Mouse (Mus musculus) heart, adult 11 months (tissue): ENCODE measurements around the gene Sirt2.
A peak's percentile ranks its signal among the peaks of the same experiment; 100 is the strongest.

Experiments used
- DNase-seq: peaks from one replicate; pipeline ENCODE4 v3.0.0; 2022

Sirt2 gene

GRCm38 (mm10) chr7:28766173-28766879 lies at the start of gene Sirt2:
TSS of gene Sirt2 (plus strand) at chr7:28766735.
- DNase-seq: peak; percentile 100

DNA sequence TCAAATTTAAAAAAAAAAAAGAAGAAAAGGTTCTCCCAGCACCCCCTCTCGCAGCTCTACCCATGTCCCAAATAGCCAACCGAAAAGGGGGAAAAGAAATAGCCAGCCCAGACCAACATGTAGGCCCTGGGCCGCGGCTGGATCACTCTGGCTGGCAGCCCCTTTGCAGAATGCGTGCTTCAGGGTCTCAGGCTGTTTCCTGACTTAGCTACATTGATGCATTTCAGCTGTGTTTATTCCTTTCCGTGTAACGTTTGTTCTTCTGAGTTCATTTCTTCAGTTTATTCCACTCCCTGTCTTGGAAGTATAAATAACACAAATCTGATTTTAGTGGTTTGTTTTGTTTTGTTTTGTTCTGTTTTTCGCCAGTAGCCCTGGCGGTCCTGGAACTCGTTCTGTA lies 48.8 kb upstream of the Sirt2 start:
- DNase-seq: no peak

- DNase-seq: no peak
Observed at GRCm38 (mm10) chr7:28719159-28719558, 47.4 kb upstream of the Sirt2 start.

DNA sequence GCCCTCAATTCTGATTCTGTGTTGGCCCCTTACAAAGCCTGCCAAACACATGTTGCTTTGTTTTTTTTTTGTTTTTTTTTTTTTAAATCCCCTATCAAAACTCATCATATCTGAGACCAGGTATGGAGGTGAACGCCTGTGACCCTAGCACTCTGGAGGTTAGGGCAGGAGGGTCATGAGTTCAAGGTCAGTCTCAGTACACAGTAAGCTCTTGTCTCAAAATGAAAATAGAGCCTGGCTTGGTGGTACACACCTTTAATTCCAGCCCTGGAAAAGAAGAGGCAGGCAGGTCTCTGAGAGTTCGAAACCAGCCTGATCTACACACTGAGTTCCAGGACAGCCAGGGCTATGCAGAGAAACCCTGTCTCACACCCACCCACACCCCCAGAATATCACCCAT lies 46.9 kb upstream of the Sirt2 start:
- no peak for DNase-seq

GRCm38 (mm10) chr7:28720753-28721537 lies 45.6 kb upstream of the Sirt2 start:
- DNase-seq: no peak

DNA sequence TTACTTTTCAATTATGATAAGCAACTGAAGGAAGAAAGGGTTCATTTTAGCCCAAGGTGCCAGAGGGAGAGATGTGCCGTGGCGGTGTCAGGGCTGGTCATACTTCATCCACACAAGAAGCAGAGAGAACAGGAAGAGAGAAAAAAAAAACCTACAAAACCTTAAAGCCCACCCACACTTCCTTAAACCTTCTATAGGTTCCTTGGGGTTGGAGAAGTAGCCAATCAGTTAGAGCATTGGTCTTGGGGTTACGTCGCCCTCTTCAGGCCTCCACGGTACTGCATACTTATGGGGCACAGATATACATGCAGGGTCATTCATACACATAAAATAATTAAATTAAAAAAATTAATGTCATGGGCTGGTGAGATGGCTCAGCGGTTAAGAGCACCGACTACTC lies 44.5 kb upstream of the Sirt2 start:
- DNase-seq: no peak

- no peak for DNase-seq
Observed at GRCm38 (mm10) chr7:28724613-28725012, 41.9 kb upstream of the Sirt2 start.

DNA sequence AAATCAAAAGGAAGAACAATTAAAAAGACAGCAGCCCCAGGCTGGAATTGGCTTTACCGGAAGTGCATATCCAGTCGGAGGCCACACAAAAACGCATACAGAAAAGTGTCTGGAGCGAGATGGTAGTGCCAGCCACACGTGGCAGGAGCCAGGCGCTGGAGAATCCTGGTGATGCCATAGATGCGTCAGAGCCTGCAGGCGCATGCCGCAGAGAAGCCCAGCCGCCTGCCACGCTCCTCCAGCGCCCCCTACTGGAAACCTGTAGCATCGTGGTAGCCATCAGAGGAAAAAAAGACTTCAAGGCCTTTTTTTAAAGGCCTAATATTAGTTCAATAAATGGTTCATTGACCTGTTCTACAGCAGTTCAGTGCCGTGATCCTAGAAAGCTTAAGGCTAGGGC lies 39.9 kb upstream of the Sirt2 start:
- DNase-seq: no peak

DNA sequence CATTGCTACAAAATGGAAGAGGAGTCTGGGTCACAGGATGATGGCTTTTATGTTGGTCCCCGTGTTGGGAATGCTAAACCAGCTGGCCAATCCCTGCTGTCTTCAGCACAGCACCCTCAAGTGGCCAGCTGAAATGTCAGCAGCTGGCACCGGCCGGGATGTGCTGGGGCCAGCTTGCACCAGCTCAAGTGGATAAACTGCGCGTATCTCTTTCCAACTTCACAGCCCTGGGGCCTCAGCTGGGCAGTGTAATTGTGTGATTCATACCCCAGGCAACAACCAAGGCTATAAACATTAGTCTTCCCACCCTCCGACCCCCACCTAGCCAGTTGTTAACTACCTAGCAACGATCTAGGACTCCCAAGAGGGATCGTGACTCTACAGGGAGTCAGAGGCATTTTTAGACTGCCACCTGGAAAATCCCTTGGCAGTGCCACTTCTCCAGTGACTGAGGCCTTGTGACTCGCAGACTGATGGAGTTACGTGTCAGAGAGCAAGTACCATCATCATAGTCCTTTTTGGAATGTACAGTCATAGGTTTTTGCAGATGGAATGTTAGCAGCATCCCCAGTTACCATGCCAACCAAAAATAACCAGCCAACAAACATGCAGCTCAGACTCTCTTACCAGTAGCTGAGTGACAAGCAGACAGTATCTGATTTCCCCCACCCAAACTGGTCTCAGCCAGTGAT lies 38.7 kb upstream of the Sirt2 start:
- DNase-seq: no peak

- DNase-seq: peak; percentile 97
Observed at GRCm38 (mm10) chr7:28732341-28733142, 34.0 kb upstream of the Sirt2 start.

GRCm38 (mm10) chr7:28733211-28733610 lies 33.3 kb upstream of the Sirt2 start:
- DNase-seq: no peak

DNA sequence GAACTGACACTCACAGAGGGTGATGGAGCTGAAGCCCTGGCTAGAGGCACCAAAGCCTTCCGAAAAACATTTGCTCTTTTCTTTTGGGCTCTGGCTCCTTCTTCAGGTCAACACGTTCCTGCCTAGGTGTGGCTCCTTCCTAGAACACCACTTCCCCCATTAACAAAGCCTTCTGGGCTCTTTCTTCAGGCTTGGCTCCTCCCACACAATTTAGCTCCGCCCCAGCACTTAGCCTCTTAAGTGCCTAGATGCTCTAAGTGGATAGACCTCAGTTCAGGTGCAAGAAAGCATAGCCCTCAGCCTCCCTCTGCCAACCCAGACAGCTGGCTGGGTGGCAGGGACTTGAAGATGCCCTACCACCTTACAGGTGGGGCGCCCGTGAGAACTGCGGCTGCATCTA lies 30.8 kb upstream of the Sirt2 start:
- no peak for DNase-seq

DNA sequence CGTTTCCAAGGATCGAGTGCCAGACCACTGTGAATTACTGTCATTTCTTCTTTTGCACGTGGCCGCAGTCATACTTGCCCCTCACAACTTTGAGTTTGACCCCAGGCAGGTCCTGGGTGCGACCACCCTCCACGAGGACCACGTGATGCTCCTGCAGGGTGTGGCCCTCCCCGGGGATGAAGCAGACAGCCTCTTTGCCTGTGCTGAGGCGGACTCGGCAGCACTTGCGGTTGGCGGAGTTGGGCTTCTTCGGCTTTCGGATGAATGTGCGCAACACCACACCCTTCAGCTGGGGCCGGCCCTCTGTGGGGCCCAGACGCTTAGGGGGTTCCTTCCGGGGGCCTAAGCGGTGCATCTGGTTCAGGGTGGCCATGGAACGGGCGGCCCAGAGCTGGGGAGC lies 26.7 kb upstream of the Sirt2 start:
- DNase-seq: no peak

- DNase-seq: no peak
Observed at GRCm38 (mm10) chr7:28740949-28741348, 25.6 kb upstream of the Sirt2 start.

DNA sequence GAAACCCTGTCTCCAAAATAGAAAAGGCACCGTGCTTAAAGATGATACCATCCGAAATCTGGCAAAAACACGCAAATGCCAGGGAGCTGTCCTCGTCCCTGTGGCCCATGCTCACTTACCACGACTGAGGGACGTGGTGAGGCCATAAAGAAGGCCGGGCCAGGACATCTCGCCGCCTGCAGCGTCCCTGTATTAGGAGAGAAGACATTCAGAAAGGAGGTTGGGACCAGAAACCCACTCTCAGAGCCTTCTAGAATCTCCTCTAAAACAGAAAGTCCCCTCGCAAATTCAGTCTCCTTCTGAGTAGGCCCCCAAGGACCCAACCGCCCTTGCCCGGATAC lies 25.2 kb upstream of the Sirt2 start:
- DNase-seq: no peak

- DNase-seq: peak; percentile 100
Observed at GRCm38 (mm10) chr7:28741709-28742438, 24.7 kb upstream of the Sirt2 start, which contains the start of the genes Mrps12 and Sars2. TSS of gene Mrps12 (minus strand) at chr7:28741820. TSS of gene Sars2 (plus strand) at chr7:28741992.

- peak; percentile 87 for DNase-seq
Observed at GRCm38 (mm10) chr7:28749935-28750334, 16.6 kb upstream of the Sirt2 start.

DNA sequence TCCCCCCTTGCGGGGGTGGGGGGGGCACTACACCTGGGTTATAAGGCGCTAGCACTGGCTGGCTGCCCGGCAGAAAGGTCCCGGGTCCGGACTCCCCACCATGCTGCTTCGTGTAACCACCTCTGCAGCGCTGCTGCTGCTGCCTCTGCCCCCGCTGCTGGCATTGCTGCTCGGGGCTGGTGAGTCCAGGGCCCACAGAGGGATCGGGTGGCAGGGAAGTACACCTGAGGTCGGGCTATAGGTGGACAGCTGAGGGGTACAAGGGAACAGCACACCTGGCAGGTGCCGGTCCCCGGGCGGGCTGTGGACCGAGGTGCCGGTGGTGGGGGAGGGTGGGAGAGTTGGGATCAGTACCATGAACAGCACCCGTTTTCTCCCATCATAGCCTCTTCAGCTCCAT lies 10.5 kb upstream of the Sirt2 start, which contains the start of gene Ccer2:
Gene Ccer2 (plus strand): TSS at position 96 of the 400 bp plus-strand sequence.
- DNase-seq: peak; percentile 87

GRCm38 (mm10) chr7:28758623-28759022 lies 7.9 kb upstream of the Sirt2 start:
- DNase-seq: peak; percentile 86

- DNase-seq: no peak
Observed at GRCm38 (mm10) chr7:28761907-28762306, 4.6 kb upstream of the Sirt2 start.

GRCm38 (mm10) chr7:28765211-28765610 lies 1.3 kb upstream of the Sirt2 start:
- DNase-seq: peak; percentile 83

DNA sequence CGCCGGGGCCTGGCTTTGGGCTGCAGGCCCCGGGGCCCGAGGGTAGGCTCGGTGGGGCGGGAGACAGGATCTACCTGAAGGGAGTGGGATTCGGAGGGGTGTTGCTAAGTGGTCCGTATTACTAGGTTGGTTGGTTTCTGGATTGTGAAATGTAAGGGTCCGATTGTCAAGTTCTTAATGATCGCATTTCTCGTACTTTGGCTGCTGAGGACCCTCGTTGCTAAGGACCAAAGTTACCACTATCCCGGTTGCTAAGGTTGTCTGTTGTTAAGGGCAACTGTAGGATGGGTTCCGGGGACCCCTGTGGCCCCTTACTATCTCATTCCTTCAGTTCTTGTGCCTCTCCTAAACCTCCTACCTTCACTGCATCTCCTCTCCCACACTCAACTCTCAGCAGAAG lies 375 bp downstream of the Sirt2 start:
- no peak for DNase-seq
